Mouse (Mus musculus) small intestine, adult 2 months (tissue): ENCODE data around the gene Larp1.
A peak's percentile ranks its signal among the peaks of the same experiment; 100 is the strongest.
"Not testable (repeated sequence)": the region's sequence is repeated elsewhere in the genome, so short reads cannot be mapped to it uniquely, and the experiment has no call there.

Experiments used
- CTCF ChIP-seq: fragments of 200-500 bp; IDR thresholded peaks from 2 replicates; pipeline ENCODE4 v1.5.1; 2012; ENCODE audit warnings: low read depth, mild to moderate bottlenecking, control low read depth, inconsistent platforms, low read length, moderate library complexity, mixed read lengths; ENCODE audit not compliant: insufficient replicate concordance, insufficient read length; ENCODE audit errors: extremely low read depth
- POLR2A ChIP-seq: fragments of 200-500 bp; IDR thresholded peaks from 2 replicates; pipeline ENCODE4 v1.6.1; 2012; ENCODE audit warnings: low read depth, mild to moderate bottlenecking, control low read depth, inconsistent platforms, low read length, moderate library complexity

DNA sequence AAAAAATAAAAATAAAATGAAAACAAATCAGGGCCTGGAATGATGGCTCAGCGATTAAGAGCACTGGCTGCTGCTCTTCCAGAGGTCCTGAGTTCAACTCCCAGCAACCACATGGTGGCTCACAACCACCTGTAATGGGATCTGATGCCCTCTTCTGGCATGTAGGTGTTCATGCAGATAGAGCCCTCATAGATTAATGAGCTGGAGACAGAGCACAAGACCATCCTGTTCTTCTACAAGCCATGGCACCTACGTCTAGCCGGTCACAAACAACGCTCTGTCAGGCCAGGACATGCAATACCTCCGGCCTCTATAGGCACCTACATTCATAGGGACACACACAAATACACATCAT, 89.5 kb downstream of the Larp1 start:
- TF ChIP-seq CTCF = peak; percentile 37; the same call in 1 of the 2 replicates
- TF ChIP-seq POLR2A = not testable (repeated sequence)
